Mouse (Mus musculus) hindbrain, embryonic 14.5 days (tissue): ENCODE results near the gene Gm43517. TPM values are rescaled to one million over a fixed set of nuclear protein-coding genes. Genes with fewer than 3 reads are reported as not detected.

Experiments used
- polyA plus RNA-seq: library from polyadenylated mRNA; unstranded; fragments of >200 nt; fragmentation: Nextera tagmentation; extraction: Ambion mirVana; gene quantifications from 2 replicates; pipeline ENCODE4 v1.2.1, GENCODE M21; 2014

Gene Gm43517
- polyA plus RNA-seq, 1 experiment from 2014 or later: not detected

Other genes with a start within 250 kb of the Gm43517 start
- gene Foxg1, start 2.5 kb upstream of the Gm43517 start, polyA plus RNA-seq: not detected in 2 replicates